Mouse (Mus musculus): ENCODE measurements around the gene Cybrd1. TPM values are rescaled to one million over a fixed set of nuclear protein-coding genes. Genes with fewer than 3 reads are reported as not detected.

Cybrd1 gene
- polyA plus RNA-seq, 1 experiment from 2014 or later = 0.60 TPM

GRCm38 (mm10) chr2:71116151-71116550 lies 1.6 kb upstream of the Cybrd1 start:
- no peak overlapping the region for H3K4me2 ChIP-seq (ENCODE audit: low read depth, severe bottlenecking)
- H3K4me3 ChIP-seq (ENCODE audit: low read depth, low read length) = no peak overlapping the region
- 95% methylated on average over 4 of the region's 4 CpGs for WGBS
- ATAC-seq (ENCODE audit: insufficient number of reproducible peaks, low FRiP score, low TSS enrichment, low read depth) (no peak), DNase-seq (ENCODE audit: low spot score) (no peak)
- H3K9me3 ChIP-seq (ENCODE audit: control insufficient read depth, low read length) = no peaks in the 10 kb centered on the region
- H3K4me1 ChIP-seq (ENCODE audit: control insufficient read depth, insufficient read depth, low read length) = 0 out of 2 replicates have a peak, but pooled peaks cover 4% of the 10 kb centered on the region
- H3K36me3 ChIP-seq (ENCODE audit: control insufficient read depth, insufficient read depth, low read length) = no peaks in the 10 kb centered on the region
- no peak overlapping the region for H3K9ac ChIP-seq (ENCODE audit: low read length)
- H3K27ac ChIP-seq (replicated peaks; ENCODE audit: low read depth, low read length) = no peak overlapping the region
- peaks cover 9% of the 10 kb centered on the region; the same call in 1 of the 2 replicates for H3K27me3 ChIP-seq (ENCODE audit: control insufficient read depth, insufficient read depth, low read length)

GRCm38 (mm10) chr2:71120844-71121243 lies 3.1 kb downstream of the Cybrd1 start:
- Histone ChIP-seq H3K9ac (ENCODE audit: low read length) (no peak overlapping the region), H3K4me2 (ENCODE audit: low read depth, severe bottlenecking) (no peak overlapping the region), H3K27me3 (ENCODE audit: control insufficient read depth, insufficient read depth, low read length) (peaks cover 9% of the 10 kb centered on the region; the same call in 1 of the 2 replicates), H3K4me1 (ENCODE audit: control insufficient read depth, insufficient read depth, low read length) (0 out of 2 replicates have a peak, but pooled peaks cover 4% of the 10 kb centered on the region), H3K9me3 (ENCODE audit: control insufficient read depth, low read length) (no peaks in the 10 kb centered on the region), H3K36me3 (ENCODE audit: control insufficient read depth, insufficient read depth, low read length) (no peaks in the 10 kb centered on the region), H3K4me3 (ENCODE audit: low read depth, low read length) (no peak overlapping the region), H3K27ac (replicated peaks; ENCODE audit: low read depth, low read length) (no peak overlapping the region)
- DNase-seq (ENCODE audit: low spot score) (no peak), ATAC-seq (ENCODE audit: insufficient number of reproducible peaks, low FRiP score, low TSS enrichment, low read depth) (no peak)
- WGBS = 88% methylated on average over 10 of the region's 10 CpGs

GRCm38 (mm10) chr2:71121406-71121805 lies 3.7 kb downstream of the Cybrd1 start:
- Histone ChIP-seq H3K27me3 (ENCODE audit: control insufficient read depth, insufficient read depth, low read length) (peaks cover 9% of the 10 kb centered on the region; the same call in 1 of the 2 replicates), H3K4me3 (ENCODE audit: low read depth, low read length) (no peak overlapping the region), H3K9me3 (ENCODE audit: control insufficient read depth, low read length) (no peaks in the 10 kb centered on the region), H3K36me3 (ENCODE audit: control insufficient read depth, insufficient read depth, low read length) (no peaks in the 10 kb centered on the region), H3K4me1 (ENCODE audit: control insufficient read depth, insufficient read depth, low read length) (0 out of 2 replicates have a peak, but pooled peaks cover 4% of the 10 kb centered on the region), H3K9ac (ENCODE audit: low read length) (no peak overlapping the region), H3K27ac (replicated peaks; ENCODE audit: low read depth, low read length) (no peak overlapping the region), H3K4me2 (ENCODE audit: low read depth, severe bottlenecking) (no peak overlapping the region)
- ATAC-seq (ENCODE audit: insufficient number of reproducible peaks, low FRiP score, low TSS enrichment, low read depth) (no peak), DNase-seq (ENCODE audit: low spot score) (no peak)
- WGBS = 73% methylated on average over 5 of the region's 5 CpGs

GRCm38 (mm10) chr2:71122268-71123029 lies 4.7 kb downstream of the Cybrd1 start:
- H3K36me3 ChIP-seq (ENCODE audit: control insufficient read depth, insufficient read depth, low read length) = no peaks in the 10 kb centered on the region
- no peak overlapping the region for H3K4me3 ChIP-seq (ENCODE audit: low read depth, low read length)
- H3K4me1 ChIP-seq (ENCODE audit: control insufficient read depth, insufficient read depth, low read length) = 0 out of 2 replicates have a peak, but pooled peaks cover 4% of the 10 kb centered on the region
- H3K9ac ChIP-seq (ENCODE audit: low read length) = no peak overlapping the region
- no peaks in the 10 kb centered on the region for H3K9me3 ChIP-seq (ENCODE audit: control insufficient read depth, low read length)
- DNase-seq (ENCODE audit: low spot score) (no peak), ATAC-seq (ENCODE audit: insufficient number of reproducible peaks, low FRiP score, low TSS enrichment, low read depth) (no peak)
- 81% methylated on average over 13 of the region's 13 CpGs for WGBS
- no peak overlapping the region for H3K27ac ChIP-seq (replicated peaks; ENCODE audit: low read depth, low read length)
- H3K27me3 ChIP-seq (ENCODE audit: control insufficient read depth, insufficient read depth, low read length) = peaks cover 9% of the 10 kb centered on the region; the same call in 1 of the 2 replicates
- no peak overlapping the region for H3K4me2 ChIP-seq (ENCODE audit: low read depth, severe bottlenecking)

GRCm38 (mm10) chr2:71123591-71123990 lies 5.9 kb downstream of the Cybrd1 start:
- Histone ChIP-seq H3K36me3 (ENCODE audit: control insufficient read depth, insufficient read depth, low read length) (no peaks in the 10 kb centered on the region), H3K4me1 (ENCODE audit: control insufficient read depth, insufficient read depth, low read length) (no peaks in the 10 kb centered on the region), H3K9ac (ENCODE audit: low read length) (no peak overlapping the region), H3K4me3 (ENCODE audit: low read depth, low read length) (no peak overlapping the region), H3K27ac (replicated peaks; ENCODE audit: low read depth, low read length) (no peak overlapping the region), H3K27me3 (ENCODE audit: control insufficient read depth, insufficient read depth, low read length) (peaks cover 7% of the 10 kb centered on the region; the same call in 1 of the 2 replicates), H3K9me3 (ENCODE audit: control insufficient read depth, low read length) (no peaks in the 10 kb centered on the region), H3K4me2 (ENCODE audit: low read depth, severe bottlenecking) (no peak overlapping the region)
- 72% methylated on average over 2 of the region's 2 CpGs for WGBS
- no peak for DNase-seq (ENCODE audit: low spot score)
- ATAC-seq (ENCODE audit: insufficient number of reproducible peaks, low FRiP score, low TSS enrichment, low read depth) = no peak

GRCm38 (mm10) chr2:71127779-71128534 lies 10.2 kb downstream of the Cybrd1 start:
- ATAC-seq (ENCODE audit: insufficient number of reproducible peaks, low FRiP score, low TSS enrichment, low read depth) = no peak
- H3K9me3 ChIP-seq (ENCODE audit: control insufficient read depth, low read length) = no peaks in the 10 kb centered on the region
- no peaks in the 10 kb centered on the region for H3K27me3 ChIP-seq (ENCODE audit: control insufficient read depth, insufficient read depth, low read length)
- no peak overlapping the region for H3K4me3 ChIP-seq (ENCODE audit: low read depth, low read length)
- H3K4me1 ChIP-seq (ENCODE audit: control insufficient read depth, insufficient read depth, low read length) = no peaks in the 10 kb centered on the region
- no peak overlapping the region for H3K9ac ChIP-seq (ENCODE audit: low read length)
- H3K4me2 ChIP-seq (ENCODE audit: low read depth, severe bottlenecking) = no peak overlapping the region
- DNase-seq (ENCODE audit: low spot score) = no peak
- no peak overlapping the region for H3K27ac ChIP-seq (replicated peaks; ENCODE audit: low read depth, low read length)
- WGBS = 82% methylated on average over 10 of the region's 10 CpGs
- H3K36me3 ChIP-seq (ENCODE audit: control insufficient read depth, insufficient read depth, low read length) = no peaks in the 10 kb centered on the region

GRCm38 (mm10) chr2:71130366-71130765 lies 12.6 kb downstream of the Cybrd1 start:
- H3K9ac ChIP-seq (ENCODE audit: low read length) = no peak overlapping the region
- H3K36me3 ChIP-seq (ENCODE audit: control insufficient read depth, insufficient read depth, low read length) = no peaks in the 10 kb centered on the region
- DNase-seq (ENCODE audit: low spot score) (no peak), ATAC-seq (ENCODE audit: insufficient number of reproducible peaks, low FRiP score, low TSS enrichment, low read depth) (no peak)
- H3K9me3 ChIP-seq (ENCODE audit: control insufficient read depth, low read length) = no peaks in the 10 kb centered on the region
- no peak overlapping the region for H3K4me3 ChIP-seq (ENCODE audit: low read depth, low read length)
- H3K4me1 ChIP-seq (ENCODE audit: control insufficient read depth, insufficient read depth, low read length) = no peaks in the 10 kb centered on the region
- H3K4me2 ChIP-seq (ENCODE audit: low read depth, severe bottlenecking) = no peak overlapping the region
- H3K27ac ChIP-seq (replicated peaks; ENCODE audit: low read depth, low read length) = no peak overlapping the region
- no peaks in the 10 kb centered on the region for H3K27me3 ChIP-seq (ENCODE audit: control insufficient read depth, insufficient read depth, low read length)
- WGBS = 92% methylated on average over 2 of the region's 2 CpGs

- no peaks in the 10 kb centered on the region for H3K27me3 ChIP-seq (ENCODE audit: control insufficient read depth, insufficient read depth, low read length)
- no peak overlapping the region for H3K27ac ChIP-seq (replicated peaks; ENCODE audit: low read depth, low read length)
- no peaks in the 10 kb centered on the region for H3K9me3 ChIP-seq (ENCODE audit: control insufficient read depth, low read length)
- H3K4me3 ChIP-seq (ENCODE audit: low read depth, low read length) = no peak overlapping the region
- H3K9ac ChIP-seq (ENCODE audit: low read length) = no peak overlapping the region
- WGBS = 75% methylated on average over 3 of the region's 3 CpGs
- ATAC-seq (ENCODE audit: insufficient number of reproducible peaks, low FRiP score, low TSS enrichment, low read depth) (no peak), DNase-seq (ENCODE audit: low spot score) (no peak)
- no peaks in the 10 kb centered on the region for H3K36me3 ChIP-seq (ENCODE audit: control insufficient read depth, insufficient read depth, low read length)
- no peaks in the 10 kb centered on the region for H3K4me1 ChIP-seq (ENCODE audit: control insufficient read depth, insufficient read depth, low read length)
- no peak overlapping the region for H3K4me2 ChIP-seq (ENCODE audit: low read depth, severe bottlenecking)
Observed at GRCm38 (mm10) chr2:71131866-71132496, 14.3 kb downstream of the Cybrd1 start.
